Mouse (Mus musculus): ENCODE results near the gene Btk.

Gene Btk

GRCm38 (mm10) chrX:134582888-134583669 lies at the start of gene Btk:
Gene Btk (minus strand): TSS chrX:134583570.
- no peak for DNase-seq (ENCODE audit: extremely low spot score, low read depth, low spot score)

GRCm38 (mm10) chrX:134632710-134633109 lies 49.3 kb upstream of the Btk start:
- no peak for DNase-seq (ENCODE audit: extremely low spot score, low read depth, low spot score)

DNA sequence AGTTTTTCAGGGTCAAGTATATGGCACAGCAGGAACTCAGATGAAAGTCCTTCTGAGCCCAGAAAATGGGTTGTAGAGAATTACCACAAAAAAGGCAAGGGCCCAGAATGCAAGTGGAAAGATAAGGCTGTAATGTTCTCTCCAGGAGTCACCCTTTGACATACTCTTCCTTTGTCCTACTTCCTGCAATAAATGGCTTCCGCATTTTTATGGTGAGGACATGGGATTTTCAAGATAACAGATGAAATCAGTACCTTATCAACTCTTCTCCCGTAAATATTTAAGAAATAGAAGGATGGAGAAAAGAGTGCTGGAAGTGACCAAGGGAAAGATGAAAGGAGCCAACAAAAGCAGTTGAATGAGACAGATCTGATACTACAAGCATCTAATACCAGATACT lies 44.8 kb upstream of the Btk start:
- no peak for DNase-seq (ENCODE audit: extremely low spot score, low read depth, low spot score)

- no peak for DNase-seq (ENCODE audit: extremely low spot score, low read depth, low spot score)
These were observed 40.0 kb upstream of the Btk start for GRCm38 (mm10) chrX:134623350-134623749.

GRCm38 (mm10) chrX:134621685-134622084 lies 38.3 kb upstream of the Btk start:
- no peak for DNase-seq (ENCODE audit: extremely low spot score, low read depth, low spot score)

- no peak for DNase-seq (ENCODE audit: extremely low spot score, low read depth, low spot score)
These were observed 37.0 kb upstream of the Btk start for GRCm38 (mm10) chrX:134620254-134620865.

DNA sequence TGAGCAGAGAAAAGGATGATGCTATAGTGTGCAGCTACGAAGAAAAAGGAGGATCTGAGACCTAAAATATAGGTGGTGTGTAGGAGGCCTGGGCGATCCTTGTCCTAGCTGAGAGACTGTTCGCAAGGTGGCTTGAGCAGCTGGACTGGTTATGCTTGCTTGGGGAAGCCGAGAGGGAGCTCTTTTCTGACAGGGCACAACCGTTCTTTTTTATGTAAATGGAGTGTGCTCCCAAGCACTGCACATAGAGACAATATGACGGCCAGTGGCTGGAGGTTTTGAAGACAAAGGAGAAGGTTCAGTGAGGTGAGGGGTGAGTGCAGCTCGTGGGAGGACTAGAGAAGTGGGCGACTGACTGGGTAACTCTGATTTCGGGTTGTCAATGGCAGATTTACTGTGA lies 36.3 kb upstream of the Btk start:
- DNase-seq (ENCODE audit: extremely low spot score, low read depth, low spot score): no peak

GRCm38 (mm10) chrX:134614306-134614705 lies 30.9 kb upstream of the Btk start:
- no peak for DNase-seq (ENCODE audit: extremely low spot score, low read depth, low spot score)

DNA sequence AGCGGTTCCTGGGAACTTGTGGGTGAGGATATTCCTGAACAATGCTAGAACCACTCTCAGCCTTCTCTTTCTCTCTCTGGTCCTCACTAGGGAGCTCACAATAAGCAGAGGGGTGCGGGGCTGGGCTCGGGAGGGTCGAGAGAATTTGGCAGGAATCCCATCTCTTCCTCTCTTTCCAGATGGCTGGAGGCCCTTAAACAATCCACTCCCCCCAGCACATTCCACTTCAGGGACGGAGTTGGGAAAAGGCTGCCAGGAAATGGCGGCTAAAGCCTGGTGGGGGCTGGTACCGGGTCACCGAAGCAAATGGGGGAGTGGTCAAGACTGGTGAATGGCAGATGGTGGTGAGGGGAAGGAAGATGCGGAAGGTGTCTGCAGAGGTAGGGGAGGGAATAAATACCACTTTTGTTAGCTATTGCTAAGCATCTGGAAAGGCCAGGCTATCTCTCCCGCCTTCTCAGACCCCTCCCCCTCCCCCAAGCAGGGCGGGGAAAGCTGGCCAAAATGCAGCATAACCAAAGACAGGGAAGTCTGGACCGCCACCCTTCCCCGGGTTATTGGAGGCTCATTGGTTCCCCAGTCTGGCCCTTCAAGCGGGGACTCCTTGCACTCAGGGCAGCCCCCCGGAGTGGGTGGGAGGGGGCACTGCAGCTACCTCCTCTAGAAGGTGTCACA lies 29.1 kb upstream of the Btk start:
- no peak for DNase-seq (ENCODE audit: extremely low spot score, low read depth, low spot score)

GRCm38 (mm10) chrX:134610984-134611383 lies 27.6 kb upstream of the Btk start:
- no peak for DNase-seq (ENCODE audit: extremely low spot score, low read depth, low spot score)

GRCm38 (mm10) chrX:134609472-134609871 lies 26.1 kb upstream of the Btk start:
- no peak for DNase-seq (ENCODE audit: extremely low spot score, low read depth, low spot score)

DNA sequence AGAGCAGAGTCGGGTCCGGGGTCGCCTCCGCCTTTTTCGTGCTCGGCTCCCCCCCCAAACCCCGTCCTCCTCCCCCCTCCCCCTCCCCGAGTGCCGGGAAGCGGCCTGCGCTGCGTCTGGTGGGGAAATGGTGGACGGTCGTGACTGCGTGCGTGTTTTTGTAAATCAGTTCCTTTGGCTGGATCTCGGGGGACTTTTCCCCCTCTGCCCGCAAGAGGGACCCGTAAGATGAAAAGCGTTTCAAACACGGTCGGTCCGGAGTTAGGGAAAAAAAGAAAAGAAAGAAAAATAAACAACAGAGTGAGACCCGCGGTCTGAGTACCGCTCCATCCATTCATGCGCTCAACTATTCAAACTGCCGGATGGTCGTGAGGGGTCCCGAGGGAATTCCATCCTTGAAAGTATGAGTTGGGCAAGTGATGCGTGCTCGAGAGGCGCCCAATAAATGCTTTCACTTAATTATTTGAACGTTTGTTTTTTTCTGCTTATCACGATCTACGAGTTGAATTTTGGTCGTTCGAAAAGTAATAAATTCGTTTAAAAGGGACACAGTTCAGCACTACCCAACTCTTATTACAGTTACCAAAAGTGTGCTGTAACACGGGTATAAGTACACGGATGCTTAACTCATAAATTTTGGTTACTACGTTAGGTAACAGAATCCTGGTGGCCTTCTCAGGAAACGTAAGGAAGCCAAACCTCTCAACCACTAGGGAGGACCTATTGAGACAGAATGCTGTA lies 18.2 kb upstream of the Btk start:
- no peak for DNase-seq (ENCODE audit: extremely low spot score, low read depth, low spot score)

GRCm38 (mm10) chrX:134600659-134601379 lies 17.4 kb upstream of the Btk start, which contains the start of the genes Gla and Hnrnph2:
Gene Gla (minus strand): TSS chrX:134601125.
Gene Hnrnph2 (plus strand): TSS chrX:134601179.
- peak; percentile 96 for DNase-seq (ENCODE audit: extremely low spot score, low read depth, low spot score)

DNA sequence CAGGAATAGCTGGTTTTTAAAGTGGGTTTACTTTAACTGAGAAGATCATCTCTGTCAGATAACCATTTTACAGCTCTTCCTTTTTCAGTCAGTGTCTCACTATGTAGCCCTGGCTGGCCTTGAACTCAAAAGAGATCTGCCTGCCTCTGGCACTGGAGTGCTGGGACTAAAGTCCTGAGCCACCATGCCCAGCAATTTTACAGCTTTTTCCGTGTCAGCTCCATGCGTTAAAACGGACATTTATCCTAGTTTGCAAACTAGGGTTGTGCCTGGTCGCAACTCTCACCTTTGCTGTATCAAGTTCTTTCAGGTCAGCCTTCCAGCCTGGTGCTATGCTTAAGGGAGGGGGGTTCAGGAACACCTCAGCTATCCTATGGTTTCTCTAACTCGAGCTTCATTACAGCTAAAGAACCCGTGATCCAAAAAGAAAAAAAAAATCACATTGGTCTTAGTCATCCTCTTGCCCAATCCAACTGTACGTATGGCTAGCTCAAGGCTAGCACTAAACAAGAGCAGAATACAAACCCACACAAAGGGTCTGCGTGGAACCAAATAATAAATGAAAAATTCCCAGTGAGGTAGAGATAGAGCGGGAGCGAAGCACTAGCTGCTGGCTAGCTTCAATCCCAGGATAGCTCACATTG lies 16.7 kb upstream of the Btk start:
- DNase-seq (ENCODE audit: extremely low spot score, low read depth, low spot score): no peak

GRCm38 (mm10) chrX:134589836-134590235 lies 6.5 kb upstream of the Btk start:
- DNase-seq (ENCODE audit: extremely low spot score, low read depth, low spot score): no peak

DNA sequence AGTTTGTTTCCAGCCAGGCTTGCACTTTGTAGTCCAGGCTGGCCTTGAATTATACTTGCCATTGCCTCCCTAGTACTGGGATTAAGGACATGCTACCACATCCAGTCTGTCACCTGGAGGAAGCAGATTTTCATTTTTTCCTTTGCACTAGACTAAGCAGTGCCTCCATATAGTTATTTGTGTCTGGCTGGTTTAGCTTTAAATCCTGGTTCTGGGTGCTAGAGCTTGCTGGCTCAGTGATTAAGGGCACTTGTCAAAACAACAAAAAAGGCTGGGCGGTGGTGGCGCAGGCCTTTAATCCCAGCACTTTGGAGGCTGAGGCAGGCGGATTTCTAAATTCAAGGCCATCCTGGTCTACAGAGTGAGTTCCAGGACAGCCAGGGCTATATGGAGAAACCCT lies 5.6 kb upstream of the Btk start:
- no peak for DNase-seq (ENCODE audit: extremely low spot score, low read depth, low spot score)

GRCm38 (mm10) chrX:134588261-134588660 lies 4.9 kb upstream of the Btk start:
- DNase-seq (ENCODE audit: extremely low spot score, low read depth, low spot score): no peak

DNA sequence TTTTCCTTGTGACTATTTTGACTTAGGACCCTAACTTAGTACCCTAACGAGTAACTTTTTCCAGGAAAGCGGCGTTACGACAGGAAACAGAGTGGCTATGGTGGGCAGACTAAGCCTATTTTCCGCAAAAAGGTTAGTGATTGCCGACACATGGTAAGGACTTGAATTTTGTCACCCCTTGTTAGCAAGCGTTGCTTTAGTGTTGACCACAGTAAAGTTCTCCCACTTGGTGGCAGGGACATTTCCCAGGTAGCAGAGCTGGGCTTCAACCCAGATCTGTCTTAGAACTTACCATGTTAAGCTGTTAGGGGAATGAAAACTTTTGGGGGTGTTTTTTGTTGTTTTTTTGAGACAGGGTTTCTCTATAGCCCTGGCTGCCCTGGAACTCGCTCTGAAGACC lies 3.1 kb upstream of the Btk start:
- no peak for DNase-seq (ENCODE audit: extremely low spot score, low read depth, low spot score)

DNA sequence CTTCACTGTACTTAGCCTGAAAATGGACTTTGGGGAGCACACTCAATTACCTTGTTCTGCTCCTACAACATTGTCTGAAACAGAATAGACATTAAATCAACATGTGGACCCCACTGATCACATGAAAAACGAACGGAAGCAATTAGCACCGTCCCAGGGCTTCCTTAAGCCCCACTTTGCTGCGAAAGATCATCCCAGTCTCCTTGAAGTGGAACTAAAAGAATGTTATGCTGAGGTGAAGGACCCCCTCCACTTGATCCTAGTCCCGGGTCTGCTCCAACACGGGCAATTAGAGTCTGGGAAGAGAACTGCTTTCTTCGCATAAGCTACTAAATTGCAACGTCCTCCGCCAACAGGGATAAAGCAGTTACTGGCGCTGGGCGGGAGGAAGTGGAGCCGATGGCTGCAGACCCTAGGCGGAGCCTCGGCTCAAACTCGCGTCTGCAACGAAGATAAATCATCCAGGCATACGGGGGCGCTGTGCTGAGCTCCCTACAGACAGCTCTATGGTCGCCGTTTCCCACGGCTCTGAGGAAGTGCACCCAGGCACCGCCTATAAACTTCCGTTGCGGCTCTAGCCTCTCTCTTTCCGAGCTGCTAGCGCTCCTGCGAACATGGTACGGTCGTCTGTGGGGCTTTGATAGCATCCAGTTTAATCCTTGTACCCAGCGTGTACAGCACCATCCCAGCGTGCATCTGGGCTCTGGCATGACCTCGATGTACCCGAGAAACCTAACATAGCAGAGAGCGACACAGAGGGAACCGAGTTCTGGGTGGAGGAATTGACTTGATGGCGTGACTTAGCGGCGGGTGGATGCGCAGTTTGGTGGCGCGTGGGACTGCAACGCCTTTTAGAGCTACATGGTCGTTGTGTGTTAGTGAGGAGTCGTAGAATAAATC lies 2.0 kb upstream of the Btk start, which contains the start of gene Rpl36a:
Rpl36a (plus strand) TSS at position 552 of the 900 bp plus-strand sequence.
- DNase-seq (ENCODE audit: extremely low spot score, low read depth, low spot score): peak; percentile 72
